Mouse (Mus musculus) spleen, postnatal 4 days (tissue): ENCODE data around the gene Cryzl2.

Source experiments
- DNase-seq, 2 experiments: peaks; one replicate each; pipeline ENCODE4 v3.0.0; 2022; ENCODE audit warnings: low spot score in 2 of 2

Gene Cryzl2

GRCm38 (mm10) chr1:157472716-157473115, 14.3 kb downstream of the Cryzl2 start:
- DNase-seq = no peak

- no peak for DNase-seq
Observed at GRCm38 (mm10) chr1:157474865-157475264, 16.5 kb downstream of the Cryzl2 start.

- no peak for DNase-seq
Observed at GRCm38 (mm10) chr1:157476231-157476630, 17.9 kb downstream of the Cryzl2 start.

- no peak for DNase-seq
Observed at GRCm38 (mm10) chr1:157480090-157480489, 21.7 kb downstream of the Cryzl2 start.

GRCm38 (mm10) chr1:157480901-157481300, 22.5 kb downstream of the Cryzl2 start:
- no peak for DNase-seq

- DNase-seq = no peak
Observed at GRCm38 (mm10) chr1:157481666-157482065, 23.3 kb downstream of the Cryzl2 start.

- no peak for DNase-seq
Observed at GRCm38 (mm10) chr1:157484161-157484560, 25.8 kb downstream of the Cryzl2 start.

GRCm38 (mm10) chr1:157500657-157501056, 42.3 kb downstream of the Cryzl2 start:
- DNase-seq = no peak

GRCm38 (mm10) chr1:157501352-157501945, 43.1 kb downstream of the Cryzl2 start:
- no peak for DNase-seq

GRCm38 (mm10) chr1:157503071-157503470, 44.7 kb downstream of the Cryzl2 start:
- DNase-seq = no peak

- no peak for DNase-seq
Observed at GRCm38 (mm10) chr1:157506522-157506921, 48.1 kb downstream of the Cryzl2 start, which contains the start of gene Sec16b. Gene Sec16b, plus strand, starts transcription at chr1:157506728.

- no peak for DNase-seq
Observed at GRCm38 (mm10) chr1:157506995-157507595, 48.7 kb downstream of the Cryzl2 start.

GRCm38 (mm10) chr1:157507814-157508213, 49.4 kb downstream of the Cryzl2 start:
- no peak for DNase-seq

GRCm38 (mm10) chr1:157512690-157513448, 54.5 kb downstream of the Cryzl2 start:
- no peak for DNase-seq

- DNase-seq = no peak
Observed at GRCm38 (mm10) chr1:157513559-157513958, 55.2 kb downstream of the Cryzl2 start.

GRCm38 (mm10) chr1:157514298-157514697, 55.9 kb downstream of the Cryzl2 start:
- DNase-seq = no peak

GRCm38 (mm10) chr1:157516838-157517808, 58.7 kb downstream of the Cryzl2 start:
- no peak for DNase-seq

GRCm38 (mm10) chr1:157518111-157518523, 59.7 kb downstream of the Cryzl2 start:
- no peak for DNase-seq

GRCm38 (mm10) chr1:157519396-157519795, 61.0 kb downstream of the Cryzl2 start:
- DNase-seq = no peak

GRCm38 (mm10) chr1:157522322-157522721, 63.9 kb downstream of the Cryzl2 start:
- DNase-seq = no peak

GRCm38 (mm10) chr1:157524775-157525174, 66.4 kb downstream of the Cryzl2 start:
- no peak for DNase-seq
